Mouse (Mus musculus) cerebellum, adult 11 months (tissue): ENCODE measurements around the gene Itsn2.
"Not testable (repeated sequence)": the region's sequence is repeated elsewhere in the genome, so short reads cannot be mapped to it uniquely, and the experiment has no call there.

Experiments
- DNase-seq: peaks from one replicate; pipeline ENCODE4 v3.0.0; 2022

Itsn2 gene

DNA sequence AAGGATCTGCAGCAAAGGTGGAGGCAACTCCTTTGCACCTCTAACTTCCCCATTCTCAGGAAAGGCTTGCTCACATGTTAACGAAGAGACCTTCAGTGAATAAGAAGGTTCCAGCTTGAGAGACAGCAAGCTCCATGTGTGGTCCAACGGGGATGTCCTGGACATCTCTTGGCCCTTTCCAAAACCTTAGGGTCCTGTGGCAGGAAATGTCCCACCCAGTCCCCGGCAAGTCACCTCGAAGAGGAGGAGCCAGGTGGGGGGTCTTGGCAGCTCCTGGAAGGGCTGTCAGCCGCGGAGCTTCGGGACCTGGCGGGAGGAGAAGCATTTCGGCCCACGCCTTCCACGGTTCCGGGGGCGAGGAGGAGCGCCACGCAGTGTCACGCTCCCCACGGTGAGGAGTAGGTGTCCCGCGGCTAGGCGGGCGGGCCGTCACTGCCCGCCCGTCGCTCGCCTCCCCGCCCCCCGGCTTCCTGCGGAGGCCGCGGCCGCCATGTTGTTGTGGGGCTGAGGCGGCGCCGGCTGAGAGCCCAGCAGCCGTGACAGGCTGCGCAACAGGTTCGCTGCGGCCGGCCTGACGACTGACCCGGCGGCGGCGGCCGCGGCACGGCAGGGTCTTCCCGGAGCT, at the start of gene Itsn2, which contains the start of gene Gm3625:
TSS of gene Itsn2 (plus strand) at position 98 of the 625 bp plus-strand sequence.
TSS of gene Gm3625 (minus strand) at position 387 of the 625 bp plus-strand sequence.
- peak; percentile 56 for DNase-seq

DNA sequence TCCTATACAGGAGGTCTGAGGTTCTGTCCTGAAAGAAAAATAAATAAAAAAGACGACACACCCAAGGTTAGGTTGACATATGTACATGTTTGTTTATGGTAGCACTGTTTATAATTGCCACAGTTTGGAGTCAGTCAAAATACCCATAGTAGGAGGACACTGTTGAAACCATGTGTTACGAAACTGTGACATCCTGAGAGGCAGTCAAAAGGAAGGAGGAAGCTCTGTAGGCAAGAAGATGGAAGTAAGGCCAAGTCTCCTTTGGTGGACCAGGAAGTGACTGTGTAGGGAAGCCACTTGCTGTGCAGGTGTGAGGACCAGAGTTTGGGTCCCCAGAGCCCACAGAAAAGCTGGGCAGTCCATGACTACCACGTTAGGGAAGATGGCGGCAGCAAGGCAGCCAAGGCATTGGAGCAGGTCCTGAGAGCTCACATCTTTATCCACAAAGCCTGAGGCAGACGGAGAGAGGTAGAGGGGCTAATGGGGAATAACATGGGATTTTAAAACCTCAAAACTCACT, 48.0 kb upstream of the Itsn2 start:
- DNase-seq = no peak

DNA sequence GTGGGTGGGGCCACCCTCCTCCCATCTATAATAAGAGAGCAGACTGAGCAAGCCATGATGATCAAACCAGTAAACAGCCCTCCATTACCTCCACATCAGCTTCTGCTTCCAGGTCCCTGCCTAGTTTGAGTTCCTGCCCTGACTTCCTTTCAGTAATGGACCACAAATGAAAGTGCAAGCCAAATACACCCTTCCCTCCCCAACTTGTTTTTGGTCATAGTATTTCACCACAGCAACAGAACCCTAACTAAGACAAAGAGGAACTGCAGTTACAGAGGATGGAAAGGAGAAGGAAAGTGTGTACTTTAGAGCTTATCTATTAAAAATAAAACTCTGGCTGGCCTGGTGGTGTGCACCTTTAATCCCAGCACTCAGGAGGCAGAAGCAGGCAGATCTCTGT, 47.0 kb upstream of the Itsn2 start:
- DNase-seq = no peak

DNA sequence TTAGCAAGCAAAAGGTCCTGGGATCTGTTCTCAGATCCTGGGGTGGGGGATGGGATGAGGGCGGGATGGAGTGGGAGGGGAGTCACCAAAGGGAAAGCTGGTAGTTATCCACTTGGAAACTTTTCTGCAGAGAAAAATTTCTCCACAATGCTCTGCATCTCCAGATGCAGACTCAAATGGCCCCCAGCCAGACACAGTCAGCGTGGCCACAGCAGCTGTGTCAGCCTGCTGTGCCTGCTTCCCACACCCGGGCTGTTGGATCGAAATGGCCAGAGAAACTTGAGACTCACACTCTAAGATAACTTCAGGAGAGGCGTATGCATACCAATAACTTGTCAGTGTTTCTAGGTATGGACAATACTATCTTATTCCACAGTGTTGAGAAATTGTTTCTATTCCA, 45.9 kb upstream of the Itsn2 start:
- no peak for DNase-seq

DNA sequence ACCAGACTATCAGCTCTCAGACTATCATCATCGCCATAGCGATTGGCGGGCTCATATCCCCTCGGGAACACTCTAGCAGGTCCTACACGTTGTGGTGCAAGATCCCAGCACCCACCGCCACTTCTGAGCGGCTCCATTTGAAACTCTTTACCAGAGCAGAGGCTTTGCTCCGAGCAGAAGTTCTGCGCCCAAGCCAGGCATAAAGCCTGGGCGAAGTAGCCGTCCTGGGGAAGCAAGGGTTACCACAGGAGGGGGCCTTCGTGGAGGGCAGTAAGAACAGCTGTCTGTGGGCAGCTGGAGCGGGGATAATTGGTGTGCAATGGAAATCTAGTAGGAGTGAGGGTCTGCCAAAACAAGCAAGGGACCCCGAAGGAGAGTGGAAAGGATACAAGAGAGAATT, 44.9 kb upstream of the Itsn2 start:
- DNase-seq = no peak

DNA sequence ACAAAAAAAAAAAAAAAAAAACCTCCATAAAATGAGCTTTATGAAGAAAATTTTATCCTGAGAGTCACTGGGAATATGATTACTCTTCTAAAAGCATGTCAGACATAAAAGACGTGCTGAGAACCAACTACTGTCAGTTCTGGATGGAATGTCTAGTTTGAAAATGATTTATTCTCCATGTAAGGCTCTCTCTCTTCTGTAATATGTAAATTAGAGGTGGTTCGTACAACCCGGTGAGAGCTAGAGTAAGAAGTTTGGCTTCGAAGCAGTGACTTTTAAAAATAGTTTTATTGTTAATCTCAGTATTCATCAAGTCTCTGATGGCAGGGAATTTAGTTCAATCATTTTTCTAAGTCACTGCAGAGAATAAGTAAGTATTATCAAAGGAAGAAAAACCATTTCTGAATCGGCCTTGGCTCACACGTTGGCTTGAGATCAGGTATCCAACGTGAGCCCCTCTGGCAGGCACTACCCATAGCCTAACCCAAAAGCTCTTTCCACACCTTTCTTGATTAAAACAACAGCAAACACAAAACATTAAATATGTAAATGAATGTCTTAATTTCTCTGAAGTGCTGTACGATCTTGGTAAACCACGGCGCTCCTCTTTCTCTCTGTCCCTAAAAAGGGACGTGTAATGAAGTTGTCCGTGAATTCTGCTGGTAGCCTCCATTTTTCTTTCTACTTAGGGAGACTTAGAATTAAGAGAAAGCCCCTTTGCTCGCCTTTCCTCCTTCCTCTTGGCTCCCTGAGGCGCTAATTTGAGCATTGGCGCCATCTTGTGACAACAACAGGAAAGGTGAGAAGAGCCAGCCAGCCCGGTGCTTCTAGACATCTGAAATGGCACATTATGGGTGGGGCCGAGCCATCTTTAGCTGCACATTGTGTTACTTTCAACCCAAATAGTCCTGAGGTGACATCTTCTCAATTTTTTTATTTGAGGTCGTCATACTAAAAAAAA, 44.1 kb upstream of the Itsn2 start:
- DNase-seq = peak; percentile 55

DNA sequence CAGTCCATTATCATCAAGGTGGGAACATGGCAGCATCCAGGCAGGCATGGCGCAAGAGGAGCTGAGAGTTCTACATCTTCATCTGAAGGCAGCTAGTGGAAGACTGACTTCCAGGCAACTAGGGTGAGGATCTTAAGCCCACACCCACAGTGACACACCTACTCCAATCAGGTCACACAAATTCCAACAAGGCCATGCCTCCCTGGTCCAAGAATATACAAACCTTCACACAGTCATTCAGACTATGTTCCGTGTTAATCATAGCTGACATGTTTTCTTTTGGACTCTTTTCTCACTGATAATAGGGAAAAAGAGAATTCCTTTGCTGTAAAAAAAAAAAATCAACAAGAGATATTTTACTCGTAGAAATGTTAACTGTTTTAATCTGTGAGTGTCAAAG, 38.7 kb upstream of the Itsn2 start:
- not testable (repeated sequence) for DNase-seq

GRCm38 (mm10) chr12:4555451-4555850, 37.0 kb upstream of the Itsn2 start:
- no peak for DNase-seq

- no peak for DNase-seq
Observed at GRCm38 (mm10) chr12:4556891-4557290, 35.5 kb upstream of the Itsn2 start.

- DNase-seq = no peak
Observed at GRCm38 (mm10) chr12:4557436-4557835, 35.0 kb upstream of the Itsn2 start.

GRCm38 (mm10) chr12:4558013-4558412, 34.4 kb upstream of the Itsn2 start:
- DNase-seq = no peak

- DNase-seq = no peak
Observed at GRCm38 (mm10) chr12:4558475-4559279, 33.8 kb upstream of the Itsn2 start.

GRCm38 (mm10) chr12:4571864-4572263, 20.6 kb upstream of the Itsn2 start:
- peak; percentile 8 for DNase-seq

GRCm38 (mm10) chr12:4574065-4574464, 18.4 kb upstream of the Itsn2 start:
- DNase-seq = no peak

GRCm38 (mm10) chr12:4582326-4582725, 10.1 kb upstream of the Itsn2 start:
- no peak for DNase-seq

DNA sequence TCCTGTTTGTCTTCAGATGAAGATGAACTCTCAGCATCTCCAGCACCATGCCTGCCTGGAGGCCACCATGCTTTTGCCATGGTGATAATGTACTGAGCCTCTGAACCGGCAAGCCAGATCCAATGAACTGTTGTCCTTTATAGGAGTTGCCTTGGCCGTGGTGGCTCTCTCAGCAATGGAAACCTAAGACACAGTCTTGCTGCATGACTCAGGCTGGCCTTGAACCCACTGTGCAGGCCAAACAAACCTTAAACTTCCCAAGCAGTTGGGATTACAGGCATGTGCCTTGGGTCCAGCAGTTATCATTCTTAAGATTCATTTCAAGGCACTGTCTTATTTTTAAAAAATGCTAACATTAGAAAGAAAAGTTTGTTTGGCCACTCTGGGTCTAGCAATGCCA, 4.6 kb upstream of the Itsn2 start:
- DNase-seq = no peak

DNA sequence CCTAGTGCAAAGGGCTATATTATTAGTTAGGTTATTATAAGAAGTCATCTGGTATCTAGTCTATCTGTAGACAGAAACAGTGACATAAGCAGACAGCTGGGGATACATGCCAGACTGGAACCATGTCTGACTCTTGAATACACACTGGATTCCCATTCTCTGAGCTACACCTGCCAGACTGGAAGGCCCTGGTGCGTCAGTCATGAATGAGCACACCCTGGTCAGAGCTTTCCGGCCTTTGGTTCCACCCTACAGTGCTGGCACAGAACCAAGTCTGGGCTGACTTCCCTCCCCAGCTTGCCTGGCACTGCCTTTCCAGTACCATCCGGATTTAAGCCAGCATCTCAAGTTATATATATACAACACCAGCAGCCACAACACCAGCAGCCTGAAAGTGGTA, 3.8 kb upstream of the Itsn2 start:
- peak; percentile 22 for DNase-seq

DNA sequence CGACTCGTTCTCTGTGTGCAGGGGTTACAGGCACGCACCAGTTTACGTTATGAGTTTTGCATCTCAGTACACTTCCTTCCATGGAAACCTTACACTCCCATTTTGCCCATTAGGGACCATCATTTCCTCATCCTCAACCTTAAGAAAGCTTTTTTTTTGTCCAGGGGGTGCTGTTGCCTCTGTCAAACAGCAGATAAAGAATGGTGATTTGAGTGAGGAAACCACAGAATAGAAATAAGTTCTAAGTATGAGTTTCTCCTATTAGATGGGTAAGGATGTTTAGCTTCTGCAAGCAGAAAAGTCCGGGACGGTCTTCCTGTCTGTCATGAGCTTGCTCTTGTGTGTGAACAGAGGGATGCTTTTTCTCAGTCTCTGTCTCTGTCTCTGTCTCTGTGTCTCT, 413 bp upstream of the Itsn2 start:
- no peak for DNase-seq

GRCm38 (mm10) chr12:4593166-4593929, 910 bp downstream of the Itsn2 start:
- peak; percentile 29 for DNase-seq

DNA sequence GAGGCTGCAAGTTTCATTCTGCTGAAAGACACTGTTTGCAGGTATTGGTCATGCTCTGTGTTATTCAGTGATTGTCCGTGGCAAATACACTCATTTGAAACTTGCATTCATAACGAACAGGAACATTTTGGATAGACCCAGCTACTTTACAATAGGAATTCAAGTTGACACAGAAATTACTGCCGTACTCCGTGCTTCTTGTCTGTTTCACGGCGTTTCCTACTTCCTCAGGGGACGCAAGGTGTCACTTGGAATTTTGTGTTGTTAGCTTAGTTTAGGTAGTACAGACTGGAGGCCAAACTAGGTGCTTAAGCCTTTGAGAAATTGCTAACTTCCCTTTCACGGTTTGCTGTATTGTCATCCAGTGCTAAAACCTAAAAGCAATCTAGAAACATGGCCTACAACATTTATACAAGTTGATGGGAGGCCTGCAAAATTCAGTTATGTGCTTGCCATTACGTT, 1.5 kb downstream of the Itsn2 start:
- DNase-seq = no peak

DNA sequence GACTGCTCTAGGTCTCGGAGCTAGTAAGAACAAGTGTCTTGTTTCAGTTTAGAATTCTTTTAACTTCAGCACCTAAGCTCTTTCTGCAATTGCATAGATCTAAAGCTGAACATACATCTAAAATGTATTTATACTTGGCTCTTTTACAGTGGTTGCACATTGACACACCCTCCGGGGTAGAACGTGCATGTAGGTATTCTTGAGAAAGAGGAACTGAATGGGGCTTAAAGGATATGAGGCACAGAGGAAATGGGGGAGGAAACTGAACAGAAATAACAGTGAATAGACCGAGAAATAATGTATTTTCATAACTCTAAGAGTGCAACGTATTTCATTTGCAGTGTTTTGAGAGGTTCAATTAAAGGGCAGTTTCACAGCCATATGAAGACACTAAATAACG, 2.6 kb downstream of the Itsn2 start:
- no peak for DNase-seq
